Mouse (Mus musculus): ENCODE measurements around the gene Adamts8. TPM values are rescaled to one million over a fixed set of nuclear protein-coding genes. Genes with fewer than 3 reads are reported as not detected.

Gene Adamts8
- polyA plus RNA-seq, 1 experiment from 2014 or later: 16.3 TPM

GRCm38 (mm10) chr9:31010040-31010439, 67.7 kb downstream of the Adamts8 start:
- Histone ChIP-seq H3K27ac (ENCODE audit: low read depth) (no peak overlapping the region), H3K9me3 (ENCODE audit: control insufficient read depth, low read length) (no peaks in the 10 kb centered on the region), H3K4me2 (ENCODE audit: low read length) (no peak overlapping the region), H3K27me3 (replicated peaks; ENCODE audit: control insufficient read depth, insufficient read depth, low read length) (no peaks in the 10 kb centered on the region), H3K36me3 (ENCODE audit: control insufficient read depth, insufficient read depth, low read length) (no peaks in the 10 kb centered on the region), H3K4me1 (replicated peaks; ENCODE audit: control insufficient read depth, insufficient read depth, low read length) (peaks cover 15% of the 10 kb centered on the region; the same call in 1 of the 2 replicates), H3K9ac (ENCODE audit: low read length) (no peak overlapping the region), H3K4me3 (ENCODE audit: low read depth, low read length) (no peak overlapping the region)
- no peak for ATAC-seq (replicated peaks; ENCODE audit: low FRiP score, low TSS enrichment, low read depth)
- no peak for DNase-seq (ENCODE audit: low spot score)
- 54% methylated on average over 3 of the region's 3 CpGs for WGBS

- no peaks in the 10 kb centered on the region for H3K9me3 ChIP-seq (ENCODE audit: control insufficient read depth, low read length)
Measured at GRCm38 (mm10) chr9:31010749-31011148, 68.4 kb downstream of the Adamts8 start.

GRCm38 (mm10) chr9:31011533-31011932, 69.2 kb downstream of the Adamts8 start:
- no peaks in the 10 kb centered on the region for H3K9me3 ChIP-seq (ENCODE audit: control insufficient read depth, low read length)
- H3K27me3 ChIP-seq (replicated peaks; ENCODE audit: control insufficient read depth, insufficient read depth, low read length): no peaks in the 10 kb centered on the region
- no peaks in the 10 kb centered on the region for H3K36me3 ChIP-seq (ENCODE audit: control insufficient read depth, insufficient read depth, low read length)
- H3K27ac ChIP-seq (ENCODE audit: low read depth): peak overlapping the region; percentile 69
- no peak overlapping the region for H3K4me2 ChIP-seq (ENCODE audit: low read length)
- no peak overlapping the region for H3K4me3 ChIP-seq (ENCODE audit: low read depth, low read length)
- no peak overlapping the region for H3K9ac ChIP-seq (ENCODE audit: low read length)
- DNase-seq (ENCODE audit: low spot score) (peak; percentile 66), ATAC-seq (replicated peaks; ENCODE audit: low FRiP score, low TSS enrichment, low read depth) (peak; percentile 87)
- WGBS: 19% methylated on average over 1 of the region's 1 CpGs
- peaks cover 15% of the 10 kb centered on the region; the same call in 1 of the 2 replicates for H3K4me1 ChIP-seq (replicated peaks; ENCODE audit: control insufficient read depth, insufficient read depth, low read length)

More at GRCm38 (mm10) chr9:31010749-31011148, 68.4 kb downstream of the Adamts8 start:
- ATAC-seq (replicated peaks; ENCODE audit: low FRiP score, low TSS enrichment, low read depth) (no peak), DNase-seq (ENCODE audit: low spot score) (no peak)
- WGBS: 37% methylated on average over 3 of the region's 3 CpGs
- Histone ChIP-seq H3K4me1 (replicated peaks; ENCODE audit: control insufficient read depth, insufficient read depth, low read length) (peaks cover 15% of the 10 kb centered on the region; the same call in 1 of the 2 replicates), H3K9ac (ENCODE audit: low read length) (no peak overlapping the region), H3K27ac (ENCODE audit: low read depth) (peak overlapping the region; percentile 69), H3K27me3 (replicated peaks; ENCODE audit: control insufficient read depth, insufficient read depth, low read length) (no peaks in the 10 kb centered on the region), H3K4me2 (ENCODE audit: low read length) (no peak overlapping the region), H3K36me3 (ENCODE audit: control insufficient read depth, insufficient read depth, low read length) (no peaks in the 10 kb centered on the region), H3K4me3 (ENCODE audit: low read depth, low read length) (no peak overlapping the region)

GRCm38 (mm10) chr9:31012674-31013073, 70.3 kb downstream of the Adamts8 start:
- Histone ChIP-seq H3K4me2 (ENCODE audit: low read length) (no peak overlapping the region), H3K27ac (ENCODE audit: low read depth) (no peak overlapping the region), H3K4me3 (ENCODE audit: low read depth, low read length) (no peak overlapping the region), H3K9ac (ENCODE audit: low read length) (no peak overlapping the region), H3K9me3 (ENCODE audit: control insufficient read depth, low read length) (no peaks in the 10 kb centered on the region), H3K27me3 (replicated peaks; ENCODE audit: control insufficient read depth, insufficient read depth, low read length) (no peaks in the 10 kb centered on the region), H3K36me3 (ENCODE audit: control insufficient read depth, insufficient read depth, low read length) (no peaks in the 10 kb centered on the region), H3K4me1 (replicated peaks; ENCODE audit: control insufficient read depth, insufficient read depth, low read length) (peaks cover 15% of the 10 kb centered on the region; the same call in 1 of the 2 replicates)
- WGBS: 68% methylated on average over 4 of the region's 4 CpGs
- no peak for ATAC-seq (replicated peaks; ENCODE audit: low FRiP score, low TSS enrichment, low read depth)
- DNase-seq (ENCODE audit: low spot score): no peak

- H3K27me3 ChIP-seq (replicated peaks; ENCODE audit: control insufficient read depth, insufficient read depth, low read length): no peaks in the 10 kb centered on the region
- DNase-seq (ENCODE audit: low spot score): no peak
- no peak overlapping the region for H3K4me2 ChIP-seq (ENCODE audit: low read length)
- WGBS: 76% methylated on average over 4 of the region's 4 CpGs
- no peak overlapping the region for H3K9ac ChIP-seq (ENCODE audit: low read length)
- no peaks in the 10 kb centered on the region for H3K9me3 ChIP-seq (ENCODE audit: control insufficient read depth, low read length)
- H3K36me3 ChIP-seq (ENCODE audit: control insufficient read depth, insufficient read depth, low read length): no peaks in the 10 kb centered on the region
- no peak overlapping the region for H3K27ac ChIP-seq (ENCODE audit: low read depth)
- no peak for ATAC-seq (replicated peaks; ENCODE audit: low FRiP score, low TSS enrichment, low read depth)
- H3K4me3 ChIP-seq (ENCODE audit: low read depth, low read length): no peak overlapping the region
- peaks cover 15% of the 10 kb centered on the region; the same call in 1 of the 2 replicates for H3K4me1 ChIP-seq (replicated peaks; ENCODE audit: control insufficient read depth, insufficient read depth, low read length)
Measured at GRCm38 (mm10) chr9:31013415-31013814, 71.1 kb downstream of the Adamts8 start.

Other genes starting within 250 kb of the Adamts8 start
- 7.3 and 7.8 TPM in 2 replicates for gene Adamts15, start 20.1 kb upstream of the Adamts8 start, polyA plus RNA-seq (2014; fragmentation: Nextera tagmentation; extraction: Ambion mirVana)
- gene Zbtb44, start 88.1 kb downstream of the Adamts8 start, polyA plus RNA-seq (2014; fragmentation: Nextera tagmentation; extraction: Ambion mirVana): 8.5 and 10.2 TPM in 2 replicates
- gene St14, start 189.3 kb downstream of the Adamts8 start, polyA plus RNA-seq (2014; fragmentation: Nextera tagmentation; extraction: Ambion mirVana): 55.7 and 60.8 TPM in 2 replicates

All from intestine, embryonic 14.5 days (tissue).